Comparison of ENCODE assay signal across 8 mouse cellular contexts in genomic region chr2:109692266-109693177, GRCm38 (mm10). TPM values are rescaled to one million over a fixed set of nuclear protein-coding genes. Genes with fewer than 3 reads are reported as not detected.
DNase-seq lines count a peak whose midpoint lies in the region; ATAC-seq and TF ChIP-seq lines count a peak whose summit lies in the region.

No protein-coding gene starts in this region.

- peak overlapping the region; percentile 82 for H3K4me2 ChIP-seq in kidney, postnatal 0 days (ENCODE audit: low read length)
- peak overlapping the region; percentile 74 for H3K4me2 ChIP-seq in hindbrain, embryonic 13.5 days
- peak overlapping the region; percentile 60 for H3K4me2 ChIP-seq in liver, embryonic 12.5 days

- no peaks in the 10 kb centered on the region for H3K36me3 ChIP-seq in kidney, postnatal 0 days (ENCODE audit: insufficient read depth, low read length)
- H3K36me3 ChIP-seq in hindbrain, embryonic 13.5 days: no peaks in the 10 kb centered on the region
- no peaks in the 10 kb centered on the region for H3K36me3 ChIP-seq in liver, embryonic 12.5 days

- no peak overlapping the region for H3K9ac ChIP-seq in kidney, postnatal 0 days (ENCODE audit: low read depth, low read length)
- H3K9ac ChIP-seq in hindbrain, embryonic 13.5 days: peak overlapping the region; percentile 70
- H3K9ac ChIP-seq in liver, embryonic 12.5 days: no peak overlapping the region

- no peak for DNase-seq in kidney, postnatal 0 days (ENCODE audit: low spot score)
- DNase-seq in kidney, adult 18-20 months: no peak
- DNase-seq in cerebellum, postnatal 14 days: peak; percentile 62 to 65
- peak; percentile 48 for DNase-seq in right cerebral cortex, postnatal 14 days
- DNase-seq in testis, postnatal 10 days (ENCODE audit: low spot score): no peak

- peak overlapping the region; percentile 45 for H3K4me3 ChIP-seq in kidney, postnatal 0 days (replicated peaks; ENCODE audit: low read depth, low read length)
- H3K4me3 ChIP-seq in hindbrain, embryonic 13.5 days: peak overlapping the region; percentile 54
- H3K4me3 ChIP-seq in liver, embryonic 12.5 days: peak overlapping the region; percentile 42

- ATAC-seq in kidney, postnatal 0 days (replicated peaks; ENCODE audit: low FRiP score, low read depth): no peak
- ATAC-seq in hindbrain, embryonic 13.5 days (ENCODE audit: low FRiP score): peak; percentile 26
- no peak for ATAC-seq in liver, embryonic 12.5 days
- no peak for ATAC-seq in granulocyte monocyte progenitor cell, adult 5-6 weeks (replicated peaks; ENCODE audit: poor library complexity, severe bottlenecking)

- H3K4me1 ChIP-seq in kidney, postnatal 0 days (replicated peaks; ENCODE audit: insufficient read depth, low read length): 0 out of 2 replicates have a peak, but pooled peaks cover 9% of the 10 kb centered on the region
- peaks cover 42% of the 10 kb centered on the region for H3K4me1 ChIP-seq in hindbrain, embryonic 13.5 days (replicated peaks)
- 0 out of 2 replicates have a peak, but pooled peaks cover 3% of the 10 kb centered on the region for H3K4me1 ChIP-seq in liver, embryonic 12.5 days

- H3K9me3 ChIP-seq in kidney, postnatal 0 days (replicated peaks; ENCODE audit: low read length): no peaks in the 10 kb centered on the region
- H3K9me3 ChIP-seq in hindbrain, embryonic 13.5 days: no peaks in the 10 kb centered on the region
- no peaks in the 10 kb centered on the region for H3K9me3 ChIP-seq in liver, embryonic 12.5 days (replicated peaks)

- WGBS in kidney, postnatal 0 days: 3% methylated on average over 34 of the region's 34 CpGs
- WGBS in hindbrain, embryonic 13.5 days: 3% methylated on average over 34 of the region's 34 CpGs
- 7% methylated on average over 34 of the region's 34 CpGs for WGBS in liver, embryonic 12.5 days (ENCODE audit: insufficient replicate concordance)

- no peak; the same call in 1 of the 2 replicates for TF ChIP-seq CTCF in kidney, postnatal 0 days (IDR thresholded peaks at IDR 0.05; ENCODE audit: low read depth)

- H3K27me3 ChIP-seq in kidney, postnatal 0 days (ENCODE audit: insufficient read depth, low read length): peaks cover 34% of the 10 kb centered on the region
- H3K27me3 ChIP-seq in hindbrain, embryonic 13.5 days: peaks cover 28% of the 10 kb centered on the region
- peaks cover 49% of the 10 kb centered on the region for H3K27me3 ChIP-seq in liver, embryonic 12.5 days (replicated peaks)

- H3K27ac ChIP-seq in kidney, postnatal 0 days: no peak overlapping the region
- 0 out of 2 replicates have a peak overlapping the region, but pooled peaks have one; percentile 30 for H3K27ac ChIP-seq in hindbrain, embryonic 13.5 days
- no peak overlapping the region for H3K27ac ChIP-seq in liver, embryonic 12.5 days

RNA-seq across cellular contexts. Expression of gene Bdnf, which starts 18.0 kb away (rescaled TPM):
- polyA plus RNA-seq in kidney, postnatal 0 days (2015; fragmentation: Nextera tagmentation; extraction: Ambion mirVana): 0.93 and 0.95 TPM in 2 replicates
- 3.6 and 4.0 TPM in 2 replicates for polyA plus RNA-seq in hindbrain, embryonic 13.5 days (2015; fragmentation: Nextera tagmentation; extraction: Ambion mirVana)
- 0.25 and 0.33 TPM in 2 replicates for polyA plus RNA-seq in liver, embryonic 12.5 days (2016; fragmentation: Nextera tagmentation; extraction: Ambion mirVana)
- not detected in 2 replicates for total RNA-seq in granulocyte monocyte progenitor cell, adult 5-6 weeks (2014; fragmentation: Nextera tagmentation)
- not detected in 2 replicates for total RNA-seq in granulocyte monocyte progenitor cell, adult 5-6 weeks (2017)

Comparison
In these comparisons a context has a peak if more than half of its experiments do, and no peak if none do; other contexts are left out.
1. DNase-seq: peak in cerebellum, postnatal 14 days (2 of 2) and right cerebral cortex, postnatal 14 days (single experiment); none in kidney, postnatal 0 days (single experiment), kidney, adult 18-20 months (single experiment) and testis, postnatal 10 days (single experiment).
2. Peak in every context shown above with its lines, with median percentiles within 50 percentile points of each other: H3K4me2 ChIP-seq and H3K4me3 ChIP-seq.